ENCODE assay signal across 28 mouse cellular contexts in the genomic region with DNA sequence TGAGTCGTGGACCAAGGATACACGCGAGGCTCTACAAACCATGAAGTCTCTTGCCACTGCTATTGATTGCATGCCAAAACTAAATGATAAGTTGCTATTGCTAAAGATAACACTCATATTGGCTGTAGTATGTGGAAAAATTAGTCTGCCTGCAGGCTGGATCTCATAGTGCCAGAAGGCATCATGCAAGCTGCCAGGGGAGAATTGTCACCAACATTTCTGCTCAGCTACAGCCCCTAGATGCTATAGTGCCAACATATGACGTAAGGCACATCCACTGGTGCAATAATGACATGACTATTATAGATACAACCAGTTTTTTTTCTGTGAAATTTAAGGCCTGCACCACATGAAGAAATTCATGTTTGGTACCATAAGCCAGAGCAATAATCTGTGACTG.
A peak's percentile ranks its signal among the peaks of the same experiment; 100 is the strongest.
DNase-seq lines count a peak whose midpoint lies in the region; ATAC-seq and TF ChIP-seq lines count a peak whose summit lies in the region.
"Had no signal": no experiment of that assay in that cellular context is flagged by ENCODE, and none has a peak within 500 bp of the region (broad histone marks: within the 10 kb centered on the region; RNA-seq: fewer than 3 reads in every experiment).

No protein-coding gene starts in this region.

- peak; percentile 90 for ATAC-seq in forebrain, postnatal 0 days
- no peak for ATAC-seq in forebrain, embryonic 12.5 days (ENCODE audit: low FRiP score)
- ATAC-seq in intestine, postnatal 0 days: no peak
- ATAC-seq: hindbrain, postnatal 0 days; intestine, embryonic 15.5 days; midbrain, embryonic 15.5 days had no signal

- H3K4me2 ChIP-seq in forebrain, postnatal 0 days (ENCODE audit: low read depth): no peak overlapping the region
- H3K4me2 ChIP-seq in forebrain, embryonic 12.5 days: no peak overlapping the region
- H3K4me2 ChIP-seq in intestine, postnatal 0 days (replicated peaks; ENCODE audit: low read depth): no peak overlapping the region
- H3K4me2 ChIP-seq: intestine, embryonic 15.5 days; limb, embryonic 12.5 days; liver, embryonic 15.5 days; lung, embryonic 14.5 days; midbrain, embryonic 15.5 days; neural tube, embryonic 15.5 days had no signal

- H3K4me1 ChIP-seq in forebrain, postnatal 0 days (ENCODE audit: insufficient read depth): no peaks in the 10 kb centered on the region
- no peaks in the 10 kb centered on the region for H3K4me1 ChIP-seq in forebrain, embryonic 12.5 days
- H3K4me1 ChIP-seq in intestine, postnatal 0 days (replicated peaks; ENCODE audit: control insufficient read depth, insufficient read depth, low read length): no peaks in the 10 kb centered on the region
- H3K4me1 ChIP-seq: intestine, embryonic 15.5 days; limb, embryonic 12.5 days; liver, embryonic 15.5 days; midbrain, embryonic 10.5 days; midbrain, embryonic 15.5 days; neural tube, embryonic 15.5 days had no signal

- WGBS in forebrain, postnatal 0 days: 76% methylated on average over 4 of the region's 4 CpGs
- WGBS in forebrain, embryonic 12.5 days: 88% methylated on average over 4 of the region's 4 CpGs
- 87% methylated on average over 4 of the region's 4 CpGs for WGBS in intestine, postnatal 0 days

- H3K27ac ChIP-seq in forebrain, postnatal 0 days (ENCODE audit: low read depth, low read length): no peak overlapping the region
- no peak overlapping the region for H3K27ac ChIP-seq in forebrain, embryonic 12.5 days
- H3K27ac ChIP-seq in intestine, postnatal 0 days (ENCODE audit: low read depth, low read length): no peak overlapping the region
- H3K27ac ChIP-seq: hindbrain, postnatal 0 days; intestine, embryonic 15.5 days; kidney, postnatal 0 days; left cerebral cortex, adult 2 months; limb, embryonic 12.5 days; liver, embryonic 15.5 days; midbrain, embryonic 10.5 days; midbrain, embryonic 15.5 days; neural tube, embryonic 15.5 days; stomach, postnatal 0 days had no signal

- no peak for TF ChIP-seq CTCF in forebrain, postnatal 0 days (IDR thresholded peaks at IDR 0.05; ENCODE audit: low read depth)
- TF ChIP-seq CTCF in brain, embryonic 14.5 days (IDR thresholded peaks at IDR 0.05; ENCODE audit: borderline replicate concordance, extremely low read depth, insufficient read depth, insufficient read length): no peak
- no peak for TF ChIP-seq CTCF in intestine, postnatal 0 days (IDR thresholded peaks at IDR 0.05; ENCODE audit: low read depth)

- H3K36me3 ChIP-seq in forebrain, postnatal 0 days (ENCODE audit: insufficient read depth): no peaks in the 10 kb centered on the region
- H3K36me3 ChIP-seq in forebrain, embryonic 12.5 days (replicated peaks): no peaks in the 10 kb centered on the region
- H3K36me3 ChIP-seq in intestine, postnatal 0 days (ENCODE audit: control insufficient read depth, insufficient read depth): no peaks in the 10 kb centered on the region
- H3K36me3 ChIP-seq: G1E; intestine, embryonic 15.5 days; limb, embryonic 12.5 days; liver, embryonic 15.5 days; midbrain, embryonic 10.5 days; midbrain, embryonic 15.5 days; neural tube, embryonic 15.5 days had no signal

- TF ChIP-seq POLR2A in brain, embryonic 14.5 days (IDR thresholded peaks at IDR 0.05; ENCODE audit: borderline replicate concordance, extremely low read depth, insufficient read depth, insufficient read length, poor library complexity, severe bottlenecking): no peak

- H3K27me3 ChIP-seq in forebrain, postnatal 0 days (ENCODE audit: insufficient read depth, low read length): no peaks in the 10 kb centered on the region
- H3K27me3 ChIP-seq in forebrain, embryonic 12.5 days: no peaks in the 10 kb centered on the region
- no peaks in the 10 kb centered on the region for H3K27me3 ChIP-seq in intestine, postnatal 0 days (replicated peaks; ENCODE audit: control insufficient read depth, insufficient read depth, low read length)
- H3K27me3 ChIP-seq: intestine, embryonic 15.5 days; limb, embryonic 12.5 days; liver, embryonic 15.5 days; midbrain, embryonic 15.5 days; neural tube, embryonic 15.5 days had no signal

- H3K9ac ChIP-seq in forebrain, postnatal 0 days: no peak overlapping the region
- H3K9ac ChIP-seq in forebrain, embryonic 12.5 days: no peak overlapping the region
- no peak overlapping the region for H3K9ac ChIP-seq in intestine, postnatal 0 days (ENCODE audit: low read depth, low read length)
- H3K9ac ChIP-seq: intestine, embryonic 15.5 days; limb, embryonic 12.5 days; liver, embryonic 15.5 days; lung, embryonic 14.5 days; midbrain, embryonic 15.5 days; neural tube, embryonic 15.5 days had no signal

- DNase-seq in adrenal gland, adult 8-10 months: peak; percentile 21
- DNase-seq in adrenal gland, adult 18-20 months (ENCODE audit: low spot score in 2 of 2): no peak
- DNase-seq in forebrain, postnatal 0 days: peak; percentile 39
- DNase-seq in brain, embryonic 14.5 days (ENCODE audit: low read depth): peak; percentile 65
- DNase-seq in layer of hippocampus, adult 9-11 months: peak; percentile 72
- DNase-seq: cerebellum, adult 18-20 months; cerebellum, postnatal 10 days; gastrocnemius, postnatal 14 days; heart, postnatal 14 days; kidney, adult 8-10 months; lung, embryonic 14.5 days; lung, postnatal 14 days; right cerebral cortex, postnatal 4 days; thymus, postnatal 4 days had no signal

- no peak overlapping the region for H3K4me3 ChIP-seq in forebrain, postnatal 0 days (ENCODE audit: low read depth, low read length)
- no peak overlapping the region for H3K4me3 ChIP-seq in forebrain, embryonic 12.5 days (replicated peaks)
- no peak overlapping the region for H3K4me3 ChIP-seq in intestine, postnatal 0 days (ENCODE audit: low read depth, low read length)
- H3K4me3 ChIP-seq: erythroblast, embryonic 14.5 days; intestine, embryonic 15.5 days; left cerebral cortex, adult 2 months; limb, embryonic 12.5 days; liver, embryonic 15.5 days; midbrain, embryonic 10.5 days; midbrain, embryonic 15.5 days; neural tube, embryonic 15.5 days had no signal

- no peaks in the 10 kb centered on the region for H3K9me3 ChIP-seq in forebrain, postnatal 0 days (ENCODE audit: low read length)
- H3K9me3 ChIP-seq in forebrain, embryonic 12.5 days: no peaks in the 10 kb centered on the region
- no peaks in the 10 kb centered on the region for H3K9me3 ChIP-seq in intestine, postnatal 0 days (ENCODE audit: control insufficient read depth)
- H3K9me3 ChIP-seq: G1E; intestine, embryonic 15.5 days; limb, embryonic 12.5 days; liver, embryonic 15.5 days; midbrain, embryonic 10.5 days; midbrain, embryonic 15.5 days; neural tube, embryonic 15.5 days had no signal

Comparison
In these comparisons a context has a peak if more than half of its experiments do, and no peak if none do; other contexts are left out.
1. DNase-seq: peak in adrenal gland, adult 8-10 months (single experiment), forebrain, postnatal 0 days (single experiment), brain, embryonic 14.5 days (single experiment) and layer of hippocampus, adult 9-11 months (single experiment); none in adrenal gland, adult 18-20 months (0 of 2).